Comparison of ENCODE assay signal across 8 mouse cellular contexts in genomic region chr10:14705072-14706066, GRCm38 (mm10). TPM values are rescaled to one million over a fixed set of nuclear protein-coding genes. Genes with fewer than 3 reads are reported as not detected.
A peak's percentile ranks its signal among the peaks of the same experiment; 100 is the strongest.
DNase-seq lines count a peak whose midpoint lies in the region; ATAC-seq and TF ChIP-seq lines count a peak whose summit lies in the region.

Gene Vta1 (minus strand): TSS chr10:14705560.
Gene Nmbr (plus strand): TSS chr10:14705591.

- H3K27ac ChIP-seq in forebrain, embryonic 10.5 days: peak within 1 kb of the TSS; percentile 89
- H3K27ac ChIP-seq in heart, embryonic 15.5 days: peak within 1 kb of the TSS; percentile 70
- no peak within 1 kb of the TSS; the same call in 1 of the 2 replicates for H3K27ac ChIP-seq in liver, embryonic 14.5 days
- H3K27ac ChIP-seq in neural tube, embryonic 11.5 days (ENCODE audit: low read depth, low read length): peak within 1 kb of the TSS; percentile 80
- H3K27ac ChIP-seq in stomach, postnatal 0 days (replicated peaks): peak within 1 kb of the TSS; percentile 78

- peak; percentile 93 to 94 for DNase-seq in CD8-positive naive resting alpha-beta T cell, adult 2 months (ENCODE audit: low read depth in 2 of 2, low spot score in 2 of 2)
- peak; percentile 92 for DNase-seq in c-Kit-positive CD71-negative TER-119-negative erythroid progenitor cells, embryonic 14.5 days (ENCODE audit: low read depth)
- DNase-seq in forebrain, embryonic 10.5 days (ENCODE audit: extremely low spot score, low spot score): peak; percentile 94
- peak; percentile 99 for DNase-seq in kidney, postnatal 25 days
- DNase-seq in liver, embryonic 14.5 days (ENCODE audit: low read depth in 3 of 3, low spot score in 3 of 3): peak; percentile 92
- DNase-seq in neural tube, embryonic 11.5 days (ENCODE audit: low spot score): peak; percentile 96
- DNase-seq in stomach, postnatal 0 days (ENCODE audit: low spot score): peak; percentile 97

- TF ChIP-seq CTCF in liver, embryonic 14.5 days (IDR thresholded peaks at IDR 0.05; ENCODE audit: low read depth): peak; percentile 82
- TF ChIP-seq CTCF in stomach, postnatal 0 days (IDR thresholded peaks at IDR 0.05; ENCODE audit: low read depth): peak; percentile 97

- ATAC-seq in heart, embryonic 15.5 days (replicated peaks; ENCODE audit: insufficient number of reproducible peaks, insufficient read depth, low FRiP score, low read depth): peak; percentile 95
- peak; percentile 99 for ATAC-seq in liver, embryonic 14.5 days (ENCODE audit: insufficient read depth)
- ATAC-seq in neural tube, embryonic 11.5 days (ENCODE audit: insufficient read depth, low FRiP score, low TSS enrichment): peak; percentile 91
- ATAC-seq in stomach, postnatal 0 days (ENCODE audit: low FRiP score, low TSS enrichment): peak; percentile 99

- H3K9me3 ChIP-seq in forebrain, embryonic 10.5 days: no peaks in the 10 kb centered on the region
- no peaks in the 10 kb centered on the region for H3K9me3 ChIP-seq in heart, embryonic 15.5 days (replicated peaks)
- no peaks in the 10 kb centered on the region for H3K9me3 ChIP-seq in liver, embryonic 14.5 days (ENCODE audit: control insufficient read depth, low read length)
- H3K9me3 ChIP-seq in neural tube, embryonic 11.5 days (ENCODE audit: control insufficient read depth, low read length): no peaks in the 10 kb centered on the region
- no peaks in the 10 kb centered on the region for H3K9me3 ChIP-seq in stomach, postnatal 0 days (ENCODE audit: control insufficient read depth, low read length)

- H3K4me2 ChIP-seq in heart, embryonic 15.5 days: peak within 1 kb of the TSS; percentile 62
- H3K4me2 ChIP-seq in liver, embryonic 14.5 days (ENCODE audit: low read depth): peak within 1 kb of the TSS; percentile 76
- peak within 1 kb of the TSS; percentile 58 for H3K4me2 ChIP-seq in neural tube, embryonic 11.5 days (ENCODE audit: low read depth)
- peak within 1 kb of the TSS; percentile 58 for H3K4me2 ChIP-seq in stomach, postnatal 0 days (replicated peaks; ENCODE audit: low read depth)

- peak within 1 kb of the TSS; percentile 82 for H3K9ac ChIP-seq in heart, embryonic 15.5 days
- H3K9ac ChIP-seq in liver, embryonic 14.5 days (replicated peaks): peak within 1 kb of the TSS; percentile 65
- peak within 1 kb of the TSS; percentile 87 for H3K9ac ChIP-seq in neural tube, embryonic 11.5 days (ENCODE audit: low read length)
- peak within 1 kb of the TSS; percentile 82 for H3K9ac ChIP-seq in stomach, postnatal 0 days (ENCODE audit: low read length)

- H3K27me3 ChIP-seq in forebrain, embryonic 10.5 days (ENCODE audit: poor library complexity, severe bottlenecking): no peaks in the 10 kb centered on the region
- H3K27me3 ChIP-seq in heart, embryonic 15.5 days: no peaks in the 10 kb centered on the region
- H3K27me3 ChIP-seq in liver, embryonic 14.5 days (ENCODE audit: control insufficient read depth, insufficient read depth, low read length): no peaks in the 10 kb centered on the region
- H3K27me3 ChIP-seq in neural tube, embryonic 11.5 days (ENCODE audit: control insufficient read depth, insufficient read depth, low read length): no peaks in the 10 kb centered on the region
- H3K27me3 ChIP-seq in stomach, postnatal 0 days (ENCODE audit: control insufficient read depth, insufficient read depth, low read length): no peaks in the 10 kb centered on the region

- H3K4me3 ChIP-seq in forebrain, embryonic 10.5 days: peak within 1 kb of the TSS; percentile 91
- H3K4me3 ChIP-seq in heart, embryonic 15.5 days: peak within 1 kb of the TSS; percentile 82
- peak within 1 kb of the TSS; percentile 67 to 93 for H3K4me3 ChIP-seq in liver, embryonic 14.5 days (ENCODE audit: insufficient read depth in 1 of 2, low read depth in 2 of 2, low read length in 2 of 2)
- H3K4me3 ChIP-seq in neural tube, embryonic 11.5 days (ENCODE audit: low read depth, low read length): peak within 1 kb of the TSS; percentile 79
- H3K4me3 ChIP-seq in stomach, postnatal 0 days (ENCODE audit: low read depth, low read length): peak within 1 kb of the TSS; percentile 94

- no peaks in the 10 kb centered on the region for H3K36me3 ChIP-seq in forebrain, embryonic 10.5 days (replicated peaks)
- H3K36me3 ChIP-seq in heart, embryonic 15.5 days: no peaks in the 10 kb centered on the region
- no peaks in the 10 kb centered on the region for H3K36me3 ChIP-seq in liver, embryonic 14.5 days (replicated peaks; ENCODE audit: control insufficient read depth, insufficient read depth, low read depth)
- no peaks in the 10 kb centered on the region for H3K36me3 ChIP-seq in neural tube, embryonic 11.5 days (ENCODE audit: control insufficient read depth, insufficient read depth, low read length)
- H3K36me3 ChIP-seq in stomach, postnatal 0 days (ENCODE audit: control insufficient read depth, insufficient read depth, low read length): no peaks in the 10 kb centered on the region

- H3K4me1 ChIP-seq in forebrain, embryonic 10.5 days: peaks cover 18% of the 10 kb centered on the region
- H3K4me1 ChIP-seq in heart, embryonic 15.5 days (replicated peaks): peaks cover 12% of the 10 kb centered on the region
- peaks cover 8% of the 10 kb centered on the region in 2 experiments; a peak in 3 of 4 replicates for H3K4me1 ChIP-seq in liver, embryonic 14.5 days (replicated peaks; ENCODE audit: control insufficient read depth in 2 of 2, insufficient read depth in 2 of 2, low read length in 1 of 2)
- H3K4me1 ChIP-seq in neural tube, embryonic 11.5 days (ENCODE audit: control insufficient read depth, insufficient read depth, low read length): peaks cover 4% of the 10 kb centered on the region; the same call in 1 of the 2 replicates
- peaks cover 6% of the 10 kb centered on the region; the same call in 1 of the 2 replicates for H3K4me1 ChIP-seq in stomach, postnatal 0 days (replicated peaks; ENCODE audit: control insufficient read depth, insufficient read depth)

- WGBS in forebrain, embryonic 10.5 days: under 1% methylated on average over 50 of the region's 50 CpGs
- WGBS in heart, embryonic 15.5 days: under 1% methylated on average over 50 of the region's 50 CpGs
- WGBS in liver, embryonic 14.5 days (ENCODE audit: insufficient replicate concordance): under 1% methylated on average over 50 of the region's 50 CpGs
- WGBS in neural tube, embryonic 11.5 days: 0% methylated on average over 50 of the region's 50 CpGs
- under 1% methylated on average over 46 of the region's 50 CpGs for WGBS in stomach, postnatal 0 days

- no peak; the same call in 1 of the 2 replicates for TF ChIP-seq EP300 in liver, embryonic 14.5 days (IDR thresholded peaks at IDR 0.05; ENCODE audit: low read depth)
- peak; percentile 64 for TF ChIP-seq EP300 in stomach, postnatal 0 days (optimal IDR thresholded peaks at IDR 0.05)

RNA-seq across cellular contexts. Expression of gene Vta1, which starts in this region (rescaled TPM):
- 115 and 119 TPM in 2 replicates for polyA plus RNA-seq in forebrain, embryonic 10.5 days (2016; fragmentation: Nextera tagmentation; extraction: Ambion mirVana)
- 64.9 and 73.6 TPM in 2 replicates for polyA plus RNA-seq in heart, embryonic 15.5 days (2015; fragmentation: Nextera tagmentation; extraction: Ambion mirVana)
- polyA plus RNA-seq in liver, embryonic 14.5 days (2012; rRNA removed): 19.9 and 22.8 TPM in 2 replicates
- polyA plus RNA-seq in liver, embryonic 14.5 days (2014; fragmentation: Nextera tagmentation; extraction: Ambion mirVana): 41.4 and 45.0 TPM in 2 replicates
- polyA plus RNA-seq in neural tube, embryonic 11.5 days (2014; fragmentation: Nextera tagmentation; extraction: Ambion mirVana): 212 and 214 TPM in 2 replicates
- polyA plus RNA-seq in stomach, postnatal 0 days (2015; fragmentation: Nextera tagmentation; extraction: Ambion mirVana): 87.5 and 95.8 TPM in 2 replicates

RNA-seq across cellular contexts. Expression of gene Nmbr, which starts in this region (rescaled TPM):
- polyA plus RNA-seq in forebrain, embryonic 10.5 days (2016; fragmentation: Nextera tagmentation; extraction: Ambion mirVana): 0.55 and 0.59 TPM in 2 replicates
- polyA plus RNA-seq in heart, embryonic 15.5 days (2015; fragmentation: Nextera tagmentation; extraction: Ambion mirVana): 0.16 and 0.37 TPM in 2 replicates
- polyA plus RNA-seq in liver, embryonic 14.5 days (2012; rRNA removed): 0.08 and 0.10 TPM in 2 replicates
- polyA plus RNA-seq in liver, embryonic 14.5 days (2014; fragmentation: Nextera tagmentation; extraction: Ambion mirVana): 0.19 TPM in 1 of 2 replicates, not detected in the other
- polyA plus RNA-seq in neural tube, embryonic 11.5 days (2014; fragmentation: Nextera tagmentation; extraction: Ambion mirVana): 0.52 and 1.3 TPM in 2 replicates
- 0.07 and 0.23 TPM in 2 replicates for polyA plus RNA-seq in stomach, postnatal 0 days (2015; fragmentation: Nextera tagmentation; extraction: Ambion mirVana)
